Mouse (Mus musculus) layer of hippocampus, adult 8-10 months (tissue): ENCODE results near the gene Tmprss13. TPM values are rescaled to one million over a fixed set of nuclear protein-coding genes. Genes with fewer than 3 reads are reported as not detected.

Experiments used
- DNase-seq, 2 experiments: peaks; one replicate each; pipeline ENCODE4 v3.0.0; 2022; ENCODE audit warnings: low spot score in 2 of 2
- total RNA-seq, 4 experiments: library from RNA; stranded (reverse); gene quantifications; 2 replicates each; pipeline ENCODE4 v1.2.4; 2022

Tmprss13 gene
- total RNA-seq = not detected

- no peak for DNase-seq
Observed at GRCm38 (mm10) chr9:45318855-45319254, at the start of gene Tmprss13. Tmprss13 (plus strand) TSS chr9:45319100.

GRCm38 (mm10) chr9:45272213-45272612 lies 46.7 kb upstream of the Tmprss13 start:
- no peak for DNase-seq

DNA sequence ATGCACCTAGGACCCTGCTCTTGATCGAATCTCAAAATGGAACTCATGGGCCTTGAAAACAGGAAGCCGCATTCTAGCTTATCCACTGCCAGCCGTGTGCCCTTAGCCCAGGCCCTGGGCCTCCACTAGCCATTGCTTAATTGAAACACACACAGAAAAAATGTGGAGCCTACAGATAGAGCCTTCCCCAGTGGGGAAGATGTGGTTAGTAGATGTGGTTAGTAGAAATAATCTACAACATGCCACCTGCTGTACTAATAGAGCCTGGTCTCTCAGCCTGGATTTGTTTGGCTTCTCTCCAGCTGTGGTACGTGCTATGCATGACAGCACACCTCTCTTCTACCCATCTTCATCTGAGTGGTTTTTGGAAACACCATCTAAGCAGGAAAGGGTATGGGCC lies 44.7 kb upstream of the Tmprss13 start:
- DNase-seq = no peak

GRCm38 (mm10) chr9:45274635-45275034 lies 44.3 kb upstream of the Tmprss13 start:
- DNase-seq = no peak

GRCm38 (mm10) chr9:45280059-45280458 lies 38.8 kb upstream of the Tmprss13 start:
- DNase-seq = no peak

DNA sequence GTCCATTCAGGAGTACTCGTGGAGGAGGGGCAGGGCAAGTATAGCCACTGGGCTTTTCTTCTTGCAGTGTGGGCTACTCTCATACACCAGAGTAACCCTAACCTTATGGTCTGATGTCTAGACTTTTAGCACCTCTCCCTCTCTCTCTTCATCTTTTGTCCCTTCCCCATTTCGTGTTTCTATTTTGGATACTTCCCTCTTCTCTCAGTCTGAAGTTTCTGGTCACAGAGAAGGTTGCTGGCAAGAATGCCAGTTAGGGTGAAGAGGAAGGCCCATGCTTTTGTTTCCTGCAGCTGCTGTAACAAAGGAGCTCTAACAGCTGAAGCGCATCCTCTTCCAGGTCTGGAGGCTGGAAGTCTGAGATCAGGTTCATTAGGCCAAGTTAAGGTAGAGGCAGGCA lies 38.0 kb upstream of the Tmprss13 start:
- no peak for DNase-seq

DNA sequence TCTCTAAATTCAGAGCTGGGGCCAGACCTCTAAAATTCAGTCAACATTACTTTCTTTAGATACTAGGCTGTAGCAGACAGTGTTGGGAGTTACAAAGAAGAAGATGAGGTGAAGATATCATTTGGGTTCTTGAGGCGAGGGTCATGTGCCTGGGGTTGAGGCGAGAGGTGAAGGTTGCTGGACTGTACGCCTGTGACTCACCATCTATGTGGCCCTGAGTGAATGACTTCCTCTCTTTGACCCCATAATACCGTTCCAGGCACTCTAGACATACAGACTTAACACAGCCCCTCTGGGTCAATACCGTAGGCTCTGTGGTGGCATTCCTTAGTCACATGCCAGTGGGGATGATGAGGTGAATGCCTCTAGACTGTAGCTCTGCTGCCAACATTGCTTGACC lies 36.4 kb upstream of the Tmprss13 start:
- no peak for DNase-seq

DNA sequence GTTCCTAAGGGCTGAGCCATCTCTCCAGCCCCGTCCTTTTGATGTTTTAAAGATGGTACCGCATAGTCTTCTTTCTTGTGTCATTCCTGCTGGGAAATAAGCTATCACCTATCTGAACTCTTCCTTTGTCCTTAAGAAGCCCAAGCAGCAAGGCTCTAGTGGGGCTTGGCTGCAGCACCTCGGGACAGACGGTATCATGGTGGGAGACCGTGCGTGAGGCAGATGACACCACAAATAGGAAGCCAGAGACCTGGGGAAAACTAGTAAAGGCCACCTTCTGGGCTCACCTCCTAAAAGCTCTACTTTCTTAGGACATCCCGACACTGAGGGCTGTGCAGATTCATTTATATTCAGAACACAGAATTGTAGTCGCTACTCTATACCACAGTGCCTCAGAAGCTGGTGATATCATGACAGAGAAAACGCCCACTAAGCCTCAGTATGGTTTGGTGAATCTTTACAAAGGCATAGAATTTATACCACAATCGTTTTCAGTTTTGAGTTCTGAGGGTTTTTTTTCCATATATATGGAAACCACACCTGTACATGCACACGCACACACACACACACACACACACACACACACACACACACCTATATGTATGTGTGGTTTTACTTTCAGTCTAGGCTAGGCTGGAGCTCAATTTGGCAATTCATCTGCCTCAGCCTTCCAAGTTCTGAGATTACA lies 27.3 kb upstream of the Tmprss13 start:
- DNase-seq = no peak

DNA sequence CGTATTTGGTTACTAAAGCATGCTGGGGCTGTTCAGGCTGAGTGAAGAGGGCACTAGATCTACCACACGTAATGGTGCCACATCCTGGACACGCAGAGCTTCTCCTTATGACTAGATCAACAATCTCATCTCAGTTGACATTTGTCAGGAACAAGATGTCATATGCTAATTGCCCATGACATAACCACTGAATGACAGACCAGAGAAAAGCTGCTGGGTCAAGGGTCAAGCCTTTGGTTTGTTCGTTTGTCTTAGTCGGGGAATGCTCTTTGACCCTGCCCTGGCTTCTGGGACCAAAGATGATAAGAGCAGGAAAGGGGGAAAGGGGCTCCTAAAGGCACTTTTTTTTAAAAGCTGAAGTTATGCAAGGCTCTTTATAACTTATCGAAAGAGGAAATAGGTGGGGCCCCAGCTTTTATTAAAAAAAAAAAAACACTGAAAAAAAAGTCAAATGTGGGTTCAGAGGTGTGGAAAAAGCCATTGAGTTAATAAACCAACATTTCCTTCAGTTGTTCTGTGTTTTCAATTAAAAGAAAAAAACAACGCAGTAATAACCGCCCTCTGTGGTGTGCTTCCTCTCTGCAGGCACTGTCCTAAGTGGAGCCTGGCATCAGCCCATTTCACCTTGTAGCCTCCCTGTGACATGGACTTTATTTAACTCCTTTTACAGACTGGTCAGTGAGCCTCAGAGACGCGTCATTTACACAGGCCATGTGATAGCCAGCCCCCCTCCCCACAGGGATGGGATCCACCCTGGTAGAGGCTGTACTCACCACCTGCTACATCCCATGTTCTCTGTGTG lies 24.5 kb upstream of the Tmprss13 start:
- no peak for DNase-seq

- peak in 1 of 2 experiments; percentile 9 for DNase-seq
Observed at GRCm38 (mm10) chr9:45299231-45300006, 19.5 kb upstream of the Tmprss13 start.

DNA sequence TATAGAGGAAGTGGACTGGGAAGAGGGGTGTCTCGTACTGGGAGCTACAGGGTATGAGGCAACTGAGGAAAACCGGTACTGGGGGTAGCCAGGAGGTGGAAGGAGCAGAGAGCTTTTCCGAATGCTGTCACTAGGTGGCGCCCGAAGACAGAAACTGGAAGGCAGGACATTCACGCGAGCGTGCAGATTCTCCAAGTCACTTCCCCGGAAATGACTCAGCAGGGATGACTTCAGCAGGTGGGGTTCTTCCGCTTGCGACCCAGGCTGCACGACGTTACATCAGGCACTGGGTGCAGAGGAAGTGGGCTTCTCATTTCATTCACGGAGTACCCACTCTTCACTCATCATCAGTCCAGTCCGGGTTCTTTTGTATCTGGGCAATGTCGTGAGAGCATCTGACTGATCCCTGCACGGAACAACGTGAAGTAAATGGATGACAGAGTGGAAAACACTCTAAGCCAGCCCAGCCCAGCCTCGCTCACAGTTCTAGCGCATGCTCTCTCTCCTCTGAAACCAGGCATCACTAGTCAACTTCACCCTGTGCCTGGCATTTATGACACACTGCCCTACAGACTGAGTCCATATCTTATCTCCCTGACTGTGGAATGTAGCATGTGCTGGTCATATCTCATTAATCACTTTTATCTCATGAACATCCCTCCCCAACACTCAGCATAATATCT lies 18.3 kb upstream of the Tmprss13 start:
- DNase-seq = peak; percentile 94 to 99

- no peak for DNase-seq
Observed at GRCm38 (mm10) chr9:45301771-45302170, 17.1 kb upstream of the Tmprss13 start.

GRCm38 (mm10) chr9:45306746-45307410 lies 12.0 kb upstream of the Tmprss13 start:
- no peak for DNase-seq

- DNase-seq = no peak
Observed at GRCm38 (mm10) chr9:45308521-45308920, 10.4 kb upstream of the Tmprss13 start.

GRCm38 (mm10) chr9:45311858-45312257 lies 7.0 kb upstream of the Tmprss13 start:
- DNase-seq = no peak

- no peak for DNase-seq
Observed at GRCm38 (mm10) chr9:45313913-45314312, 5.0 kb upstream of the Tmprss13 start.

DNA sequence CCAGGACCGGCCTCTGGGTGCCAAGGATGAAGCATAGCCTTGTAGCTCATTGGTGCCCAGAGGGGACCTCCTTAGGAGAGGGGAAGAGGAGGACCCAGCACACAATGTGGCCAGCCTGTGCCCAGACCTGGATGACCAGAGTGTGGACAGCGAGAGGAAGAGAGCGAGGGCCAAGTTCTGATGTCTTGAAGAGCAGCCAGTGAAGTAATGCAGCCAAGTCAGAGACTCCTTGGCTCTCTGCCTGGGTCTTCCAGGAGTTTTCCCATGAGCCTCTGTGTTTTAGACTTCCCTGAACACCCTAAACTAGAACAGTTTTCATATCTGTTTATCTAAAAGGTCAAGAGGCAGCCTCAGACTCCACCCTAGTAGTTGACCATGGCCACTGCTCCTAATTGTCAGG lies 1.3 kb upstream of the Tmprss13 start:
- DNase-seq = no peak

- no peak for DNase-seq
Observed at GRCm38 (mm10) chr9:45321465-45321864, 2.6 kb downstream of the Tmprss13 start.

GRCm38 (mm10) chr9:45321946-45322430 lies 3.1 kb downstream of the Tmprss13 start:
- DNase-seq = no peak

- DNase-seq = no peak
Observed at GRCm38 (mm10) chr9:45326390-45326789, 7.5 kb downstream of the Tmprss13 start.

DNA sequence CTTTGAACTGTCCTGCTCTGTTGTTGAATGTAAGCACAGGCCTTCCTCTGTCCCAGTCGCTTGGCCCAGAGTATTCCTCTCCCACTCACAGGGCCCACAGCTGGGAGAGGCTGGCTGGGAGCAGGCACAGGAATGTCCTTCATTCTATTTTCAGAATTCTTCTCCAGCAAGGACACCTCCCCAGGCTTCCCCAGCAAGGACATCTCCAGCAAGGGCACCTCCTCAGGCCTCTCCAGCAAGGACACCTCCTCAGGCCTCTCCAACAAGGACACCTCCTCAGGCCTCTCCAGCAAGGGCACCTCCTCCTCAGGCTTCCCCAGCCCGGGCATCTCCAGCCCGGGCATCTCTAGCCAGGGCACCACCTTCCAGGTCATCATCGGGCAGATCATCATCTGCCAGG lies 9.4 kb downstream of the Tmprss13 start:
- DNase-seq = no peak
